ENCODE assay signal across 35 mouse cellular contexts in genomic region chrX:162052534-162052933, GRCm38 (mm10).
"Had no signal": no experiment of that assay in that cellular context is flagged by ENCODE, and none has a peak within 500 bp of the region (broad histone marks: within the 10 kb centered on the region; RNA-seq: fewer than 3 reads in every experiment).

No protein-coding gene starts in this region.

- H3K4me1 ChIP-seq: heart, embryonic 13.5 days; heart, embryonic 15.5 days; hindbrain, embryonic 12.5 days; hindbrain, embryonic 13.5 days; hindbrain, embryonic 15.5 days; intestine, embryonic 15.5 days had no signal

- H3K4me3 ChIP-seq: heart, embryonic 12.5 days; heart, embryonic 13.5 days; heart, embryonic 15.5 days; hindbrain, embryonic 10.5 days; hindbrain, embryonic 12.5 days; hindbrain, embryonic 13.5 days; hindbrain, embryonic 15.5 days; intestine, embryonic 15.5 days; kidney, embryonic 15.5 days; layer of hippocampus, adult 2 months; left cerebral cortex, adult 2 months had no signal

- H3K27ac ChIP-seq: heart, embryonic 13.5 days; heart, embryonic 15.5 days; hindbrain, embryonic 10.5 days; hindbrain, embryonic 12.5 days; hindbrain, embryonic 13.5 days; hindbrain, embryonic 14.5 days; hindbrain, embryonic 15.5 days; hindbrain, postnatal 0 days; intestine, embryonic 15.5 days; kidney, embryonic 15.5 days; kidney, postnatal 0 days; layer of hippocampus, adult 2 months; left cerebral cortex, adult 2 months had no signal

- DNase-seq: heart, postnatal 10 days; heart, postnatal 14 days; heart, postnatal 36 days; heart, postnatal 4 days; kidney, adult 11 months; kidney, adult 18-20 months; kidney, adult 2 months; kidney, adult 8-10 months; kidney, adult 9 months; kidney, postnatal 10 days; kidney, postnatal 14 days; kidney, postnatal 25 days; kidney, postnatal 36 days; kidney, postnatal 4 days; layer of hippocampus, adult 9-11 months; layer of hippocampus, postnatal 36 days had no signal

- H3K4me2 ChIP-seq: heart, embryonic 11.5 days; heart, embryonic 12.5 days; heart, embryonic 13.5 days; heart, embryonic 15.5 days; hindbrain, embryonic 12.5 days; hindbrain, embryonic 13.5 days; hindbrain, embryonic 14.5 days; hindbrain, embryonic 15.5 days; intestine, embryonic 15.5 days; kidney, embryonic 15.5 days had no signal

- H3K36me3 ChIP-seq: heart, embryonic 12.5 days; heart, embryonic 13.5 days; heart, embryonic 15.5 days; hindbrain, embryonic 10.5 days; hindbrain, embryonic 12.5 days; hindbrain, embryonic 13.5 days; hindbrain, embryonic 15.5 days; intestine, embryonic 15.5 days; kidney, embryonic 15.5 days had no signal

- H3K9ac ChIP-seq: heart, embryonic 12.5 days; heart, embryonic 13.5 days; heart, embryonic 15.5 days; hindbrain, embryonic 12.5 days; hindbrain, embryonic 13.5 days; hindbrain, embryonic 14.5 days; hindbrain, embryonic 15.5 days; intestine, embryonic 15.5 days; kidney, embryonic 15.5 days had no signal

- H3K9me3 ChIP-seq: heart, embryonic 12.5 days; heart, embryonic 13.5 days; heart, embryonic 15.5 days; hindbrain, embryonic 10.5 days; hindbrain, embryonic 12.5 days; hindbrain, embryonic 13.5 days; hindbrain, embryonic 15.5 days; intestine, embryonic 15.5 days; kidney, embryonic 15.5 days had no signal

- ATAC-seq: hindbrain, embryonic 16.5 days; hindbrain, postnatal 0 days; inflammation-experienced regulatory T-cells, adult 6 months; intestine, embryonic 15.5 days; intestine, embryonic 16.5 days; intestine, postnatal 0 days had no signal
